Mouse (Mus musculus): ENCODE results near the gene Smpd3. TPM values are rescaled to one million over a fixed set of nuclear protein-coding genes. Genes with fewer than 3 reads are reported as not detected.
"Not testable (repeated sequence)": the region's sequence is repeated elsewhere in the genome, so short reads cannot be mapped to it uniquely, and the experiment has no call there.

The Smpd3 gene
- polyA plus RNA-seq, 1 experiment from 2014 or later: 45.2 TPM

DNA sequence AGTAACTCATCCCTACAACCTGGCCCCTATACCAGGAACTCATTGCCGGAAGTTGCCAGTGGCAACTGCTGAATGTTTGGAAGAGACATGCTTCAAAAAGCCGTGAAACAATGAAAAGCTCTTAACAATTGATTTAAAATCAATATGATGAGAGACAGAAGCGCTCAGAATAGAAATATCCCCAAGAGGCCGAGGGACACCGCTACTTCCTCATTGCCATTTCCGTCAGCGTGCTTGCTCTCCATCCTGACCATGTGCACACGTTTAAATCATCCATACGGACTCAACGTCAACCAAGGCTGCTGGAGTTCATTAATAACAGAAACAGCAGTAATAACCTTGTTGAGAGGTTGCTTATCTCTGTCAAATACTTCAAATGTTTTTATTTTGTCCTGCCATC lies 21.3 kb downstream of the Smpd3 start:
- Histone ChIP-seq H3K4me1 (ENCODE audit: control insufficient read depth, insufficient read depth, low read length) (peaks cover 6% of the 10 kb centered on the region; the same call in 1 of the 2 replicates), H3K4me3 (replicated peaks; ENCODE audit: low read depth, low read length) (no peak overlapping the region), H3K4me2 (ENCODE audit: low read length) (no peak overlapping the region), H3K9ac (replicated peaks; ENCODE audit: low read length) (no peak overlapping the region), H3K27me3 (ENCODE audit: control insufficient read depth, insufficient read depth, low read length) (no peaks in the 10 kb centered on the region), H3K27ac (replicated peaks; ENCODE audit: low read depth, low read length) (no peak overlapping the region), H3K9me3 (ENCODE audit: control insufficient read depth, low read length) (no peaks in the 10 kb centered on the region), H3K36me3 (ENCODE audit: control insufficient read depth, insufficient read depth, low read length) (no peaks in the 10 kb centered on the region)
- ATAC-seq (ENCODE audit: low FRiP score, low TSS enrichment) (no peak), DNase-seq (no peak)
- 72% methylated on average over 10 of the region's 10 CpGs for WGBS

DNA sequence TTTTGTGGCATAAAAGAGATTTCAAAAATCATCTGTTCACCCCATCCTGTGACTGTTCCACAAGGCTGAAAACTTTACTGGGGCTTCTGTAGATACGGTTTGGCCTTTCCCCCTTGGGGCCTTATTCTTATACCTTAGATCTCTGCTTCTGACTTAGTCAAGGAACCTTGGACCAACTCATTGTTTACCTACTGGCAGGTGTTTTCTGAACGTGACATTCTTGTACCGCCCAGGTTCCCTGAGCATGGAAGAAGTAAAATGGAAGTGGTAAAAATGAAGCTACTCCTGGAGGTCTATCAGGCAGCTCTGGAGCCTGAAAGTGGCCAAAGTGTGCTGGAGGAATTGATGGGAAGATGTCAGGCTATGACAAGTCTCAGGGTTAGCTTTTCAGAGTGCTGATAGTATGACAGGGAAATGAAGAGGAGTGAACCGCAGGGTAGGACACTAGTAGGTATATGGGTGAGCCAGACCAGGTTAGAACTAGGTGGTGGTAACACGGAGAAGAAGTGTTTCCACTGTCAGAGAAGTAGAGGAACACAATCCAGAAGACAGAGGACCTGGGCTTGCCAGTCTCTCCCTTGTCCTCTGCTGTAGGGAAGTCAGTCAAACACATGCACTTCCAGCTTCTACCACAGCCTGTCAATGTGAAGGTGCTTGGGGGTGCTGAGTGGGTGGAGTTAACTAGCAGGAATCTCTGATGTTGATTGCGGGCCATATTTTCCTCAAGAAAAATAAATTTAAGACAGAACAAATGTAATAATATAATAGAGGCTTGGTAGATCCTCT lies 22.2 kb downstream of the Smpd3 start:
- no peak overlapping the region for H3K4me2 ChIP-seq (ENCODE audit: low read length)
- no peak for ATAC-seq (ENCODE audit: low FRiP score, low TSS enrichment)
- WGBS: 95% methylated on average over 6 of the region's 6 CpGs

DNA sequence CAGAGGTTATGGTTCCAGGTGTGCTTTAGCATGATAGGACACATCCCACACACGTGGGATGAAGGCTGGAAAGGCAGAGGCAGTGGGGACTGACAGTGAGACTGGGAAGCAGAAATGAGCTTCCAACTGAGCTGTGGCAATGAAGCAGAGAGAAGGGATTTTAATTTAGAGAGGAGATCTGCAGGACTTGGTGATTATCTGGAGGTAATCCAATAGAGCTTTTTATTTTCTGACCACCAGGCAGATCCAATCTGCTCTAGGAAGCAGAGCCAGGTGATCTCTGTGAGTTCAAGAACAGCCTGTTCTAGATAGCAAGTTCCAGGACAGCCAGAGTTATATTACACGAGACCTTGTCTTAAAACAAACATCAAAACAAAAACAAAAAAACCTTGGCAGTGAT lies 24.0 kb downstream of the Smpd3 start:
- Histone ChIP-seq H3K9me3 (ENCODE audit: control insufficient read depth, low read length) (no peaks in the 10 kb centered on the region), H3K4me3 (replicated peaks; ENCODE audit: low read depth, low read length) (no peak overlapping the region), H3K36me3 (ENCODE audit: control insufficient read depth, insufficient read depth, low read length) (no peaks in the 10 kb centered on the region), H3K4me2 (ENCODE audit: low read length) (no peak overlapping the region), H3K27me3 (ENCODE audit: control insufficient read depth, insufficient read depth, low read length) (no peaks in the 10 kb centered on the region), H3K27ac (replicated peaks; ENCODE audit: low read depth, low read length) (no peak overlapping the region), H3K9ac (replicated peaks; ENCODE audit: low read length) (no peak overlapping the region), H3K4me1 (ENCODE audit: control insufficient read depth, insufficient read depth, low read length) (peaks cover 3% of the 10 kb centered on the region; the same call in 1 of the 2 replicates)
- ATAC-seq (ENCODE audit: low FRiP score, low TSS enrichment): no peak
- WGBS: 59% methylated on average over 2 of the region's 2 CpGs
- DNase-seq: no peak

More for the DNA sequence above, 22.2 kb downstream of the Smpd3 start:
- H3K27me3 ChIP-seq (ENCODE audit: control insufficient read depth, insufficient read depth, low read length): no peaks in the 10 kb centered on the region
- H3K27ac ChIP-seq (replicated peaks; ENCODE audit: low read depth, low read length): no peak overlapping the region
- no peak for DNase-seq
- H3K9me3 ChIP-seq (ENCODE audit: control insufficient read depth, low read length): no peaks in the 10 kb centered on the region
- no peak overlapping the region for H3K9ac ChIP-seq (replicated peaks; ENCODE audit: low read length)
- H3K36me3 ChIP-seq (ENCODE audit: control insufficient read depth, insufficient read depth, low read length): no peaks in the 10 kb centered on the region
- peaks cover 6% of the 10 kb centered on the region; the same call in 1 of the 2 replicates for H3K4me1 ChIP-seq (ENCODE audit: control insufficient read depth, insufficient read depth, low read length)
- H3K4me3 ChIP-seq (replicated peaks; ENCODE audit: low read depth, low read length): no peak overlapping the region

DNA sequence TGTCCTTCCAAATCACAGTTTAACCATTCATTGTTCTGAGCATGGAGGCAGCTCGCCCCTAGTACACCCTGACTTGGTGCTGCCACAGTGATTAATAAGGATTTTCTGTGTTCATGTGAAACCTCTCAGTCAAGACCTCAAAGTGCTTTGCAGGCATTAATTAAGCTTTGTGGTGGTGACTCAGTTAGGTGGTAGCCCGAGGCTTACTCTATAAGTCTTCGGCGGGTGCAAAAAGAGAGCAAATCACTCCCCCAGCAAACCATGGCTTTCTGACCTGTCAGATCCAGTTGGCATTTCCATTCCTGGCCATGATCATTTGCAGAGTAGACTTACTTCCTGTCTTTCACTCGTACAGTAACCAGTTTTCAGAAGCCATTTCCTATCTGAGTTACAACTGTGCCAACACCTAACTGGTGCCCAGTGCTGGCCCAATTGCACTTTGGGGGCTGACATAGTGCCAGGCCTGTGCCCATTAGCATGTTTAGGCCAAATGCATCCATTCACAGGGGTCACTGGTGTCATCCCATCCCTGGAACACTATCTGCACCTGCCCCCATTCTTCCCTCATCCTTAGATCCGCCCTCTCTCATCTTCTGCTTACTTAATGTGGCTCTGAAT lies 24.6 kb downstream of the Smpd3 start:
- ATAC-seq (ENCODE audit: low FRiP score, low TSS enrichment) (no peak), DNase-seq (no peak)
- Histone ChIP-seq H3K27me3 (ENCODE audit: control insufficient read depth, insufficient read depth, low read length) (no peaks in the 10 kb centered on the region), H3K36me3 (ENCODE audit: control insufficient read depth, insufficient read depth, low read length) (no peaks in the 10 kb centered on the region), H3K9me3 (ENCODE audit: control insufficient read depth, low read length) (no peaks in the 10 kb centered on the region), H3K27ac (replicated peaks; ENCODE audit: low read depth, low read length) (no peak overlapping the region), H3K4me2 (ENCODE audit: low read length) (no peak overlapping the region), H3K9ac (replicated peaks; ENCODE audit: low read length) (no peak overlapping the region), H3K4me3 (replicated peaks; ENCODE audit: low read depth, low read length) (no peak overlapping the region), H3K4me1 (ENCODE audit: control insufficient read depth, insufficient read depth, low read length) (peaks cover 3% of the 10 kb centered on the region; the same call in 1 of the 2 replicates)
- 87% methylated on average over 6 of the region's 6 CpGs for WGBS

DNA sequence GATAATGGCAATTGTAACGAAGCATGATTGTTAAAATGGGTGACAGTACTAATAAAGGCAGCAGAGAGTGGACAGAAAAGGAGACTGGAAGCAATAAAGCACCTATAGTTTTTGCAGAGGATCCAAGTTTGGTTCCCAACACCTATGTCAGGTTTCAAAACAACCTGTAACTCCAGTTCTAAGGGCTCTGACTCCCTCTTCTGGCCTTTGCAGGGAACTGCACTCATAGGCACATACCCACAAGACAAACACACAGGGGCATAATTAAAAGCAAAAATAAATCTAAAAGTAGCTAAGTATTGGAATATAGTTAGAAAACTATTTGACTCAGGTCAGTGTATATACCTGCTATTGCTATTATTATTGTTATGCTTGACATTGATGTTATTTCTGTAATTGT lies 25.8 kb downstream of the Smpd3 start:
- Histone ChIP-seq H3K4me3 (replicated peaks; ENCODE audit: low read depth, low read length) (no peak overlapping the region), H3K27me3 (ENCODE audit: control insufficient read depth, insufficient read depth, low read length) (no peaks in the 10 kb centered on the region), H3K4me1 (ENCODE audit: control insufficient read depth, insufficient read depth, low read length) (no peaks in the 10 kb centered on the region; the same call in 1 of the 2 replicates), H3K27ac (replicated peaks; ENCODE audit: low read depth, low read length) (no peak overlapping the region), H3K36me3 (ENCODE audit: control insufficient read depth, insufficient read depth, low read length) (no peaks in the 10 kb centered on the region), H3K4me2 (ENCODE audit: low read length) (no peak overlapping the region), H3K9me3 (ENCODE audit: control insufficient read depth, low read length) (no peaks in the 10 kb centered on the region), H3K9ac (replicated peaks; ENCODE audit: low read length) (no peak overlapping the region)
- DNase-seq (no peak), ATAC-seq (ENCODE audit: low FRiP score, low TSS enrichment) (no peak)
- WGBS: 94% methylated on average over 1 of the region's 1 CpGs

GRCm38 (mm10) chr8:106310026-106310652 lies 27.6 kb downstream of the Smpd3 start:
- WGBS: 92% methylated on average over 5 of the region's 5 CpGs
- ATAC-seq (ENCODE audit: low FRiP score, low TSS enrichment): no peak
- no peak for DNase-seq
- Histone ChIP-seq H3K4me2 (ENCODE audit: low read length) (no peak overlapping the region), H3K9ac (replicated peaks; ENCODE audit: low read length) (no peak overlapping the region), H3K9me3 (ENCODE audit: control insufficient read depth, low read length) (no peaks in the 10 kb centered on the region), H3K36me3 (ENCODE audit: control insufficient read depth, insufficient read depth, low read length) (no peaks in the 10 kb centered on the region), H3K4me3 (replicated peaks; ENCODE audit: low read depth, low read length) (no peak overlapping the region), H3K27ac (replicated peaks; ENCODE audit: low read depth, low read length) (no peak overlapping the region), H3K4me1 (ENCODE audit: control insufficient read depth, insufficient read depth, low read length) (no peaks in the 10 kb centered on the region; the same call in 1 of the 2 replicates), H3K27me3 (ENCODE audit: control insufficient read depth, insufficient read depth, low read length) (no peaks in the 10 kb centered on the region)

- not testable (repeated sequence) for H3K9me3 ChIP-seq (ENCODE audit: control insufficient read depth, low read length); H3K36me3 ChIP-seq (ENCODE audit: control insufficient read depth, insufficient read depth, low read length); H3K4me1 ChIP-seq (ENCODE audit: control insufficient read depth, insufficient read depth, low read length); H3K4me3 ChIP-seq (replicated peaks; ENCODE audit: low read depth, low read length); H3K27me3 ChIP-seq (ENCODE audit: control insufficient read depth, insufficient read depth, low read length); DNase-seq; H3K27ac ChIP-seq (replicated peaks; ENCODE audit: low read depth, low read length); H3K9ac ChIP-seq (replicated peaks; ENCODE audit: low read length); H3K4me2 ChIP-seq (ENCODE audit: low read length); ATAC-seq (ENCODE audit: low FRiP score, low TSS enrichment)
- 88% methylated on average over 6 of the region's 6 CpGs for WGBS
Observed at GRCm38 (mm10) chr8:106308082-106308786, 29.6 kb downstream of the Smpd3 start.

DNA sequence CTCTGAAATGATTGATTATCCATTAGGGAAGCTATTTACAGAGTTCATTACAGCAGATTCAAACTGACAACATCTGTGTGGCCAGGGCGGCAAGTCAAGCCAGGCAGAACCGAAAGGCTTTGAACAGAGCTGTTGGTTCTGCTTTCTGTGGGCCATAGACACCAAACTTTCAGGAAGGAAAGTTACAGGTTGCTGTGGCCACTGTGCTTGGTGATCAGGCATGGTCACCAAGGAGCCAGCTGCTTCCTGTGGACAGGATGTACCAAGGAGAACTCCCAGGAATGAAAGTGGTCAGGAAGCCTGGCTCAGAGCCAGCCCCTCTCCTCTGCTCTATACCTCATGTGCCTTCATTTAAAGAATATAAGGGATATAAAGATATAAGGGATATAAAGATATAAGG lies 30.2 kb downstream of the Smpd3 start:
- Histone ChIP-seq H3K9ac (replicated peaks; ENCODE audit: low read length) (no peak overlapping the region), H3K27me3 (ENCODE audit: control insufficient read depth, insufficient read depth, low read length) (no peaks in the 10 kb centered on the region), H3K4me3 (replicated peaks; ENCODE audit: low read depth, low read length) (no peak overlapping the region), H3K9me3 (ENCODE audit: control insufficient read depth, low read length) (no peaks in the 10 kb centered on the region), H3K27ac (replicated peaks; ENCODE audit: low read depth, low read length) (no peak overlapping the region), H3K4me2 (ENCODE audit: low read length) (no peak overlapping the region), H3K4me1 (ENCODE audit: control insufficient read depth, insufficient read depth, low read length) (no peaks in the 10 kb centered on the region), H3K36me3 (ENCODE audit: control insufficient read depth, insufficient read depth, low read length) (no peaks in the 10 kb centered on the region)
- WGBS: 90% methylated on average over 2 of the region's 2 CpGs
- DNase-seq (no peak), ATAC-seq (ENCODE audit: low FRiP score, low TSS enrichment) (no peak)

All from midbrain, embryonic 14.5 days (tissue).